Mouse (Mus musculus) CD8-positive naive resting alpha-beta T cell, adult 57 days (primary cell): ENCODE results near the gene Tssk6. TPM values are rescaled to one million over a fixed set of nuclear protein-coding genes. Genes with fewer than 3 reads are reported as not detected.

Experiments used
- total RNA-seq: library from RNA; stranded (reverse); gene quantifications from one replicate; pipeline ENCODE4 v1.2.4, GENCODE M21; 2023

Gene Tssk6
- total RNA-seq: 0.52 TPM

GRCm38 (mm10) chr8:69902163-69903062 is at the start of gene Tssk6, which contains the start of the genes Ndufa13 and Yjefn3:
Gene Tssk6 (plus strand): TSS chr8:69902184.
Gene Ndufa13 (minus strand): TSS chr8:69902558.
Gene Yjefn3 (minus strand): TSS chr8:69902712.

GRCm38 (mm10) chr8:69887289-69888243 is 14.4 kb upstream of the Tssk6 start, which contains the start of gene Cilp2:
Gene Cilp2 (minus strand): TSS chr8:69887687.

Other genes with a start within 250 kb of the Tssk6 start
- gene Zfp964, start 247.7 kb upstream of the Tssk6 start, total RNA-seq: 0.58 TPM
- gene Zfp869, start 191.5 kb upstream of the Tssk6 start, total RNA-seq: 81.4 TPM
- 4.0 TPM for gene Zfp963, start 152.2 kb upstream of the Tssk6 start, total RNA-seq
- 1.7 TPM for gene Gm20422, start 127.3 kb upstream of the Tssk6 start, total RNA-seq
- gene Atp13a1, start 111.0 kb upstream of the Tssk6 start, total RNA-seq: 66.7 TPM
- gene Zfp866, start 111.0 kb upstream of the Tssk6 start, total RNA-seq: 32.3 TPM
- gene Gmip, start 93.5 kb upstream of the Tssk6 start, total RNA-seq: 220 TPM
- 2.7 TPM for gene Lpar2, start 79.8 kb upstream of the Tssk6 start, total RNA-seq
- gene Pbx4, start 69.7 kb upstream of the Tssk6 start, total RNA-seq: 4.5 TPM
- gene Cilp2, start 14.5 kb upstream of the Tssk6 start, total RNA-seq: not detected
- 54.0 TPM for gene Ndufa13, start 374 bp downstream of the Tssk6 start, total RNA-seq
- gene Yjefn3, start 528 bp downstream of the Tssk6 start, total RNA-seq: not detected
- 132 TPM for gene Gatad2a, start 94.2 kb downstream of the Tssk6 start, total RNA-seq
- gene Mau2, start 140.6 kb downstream of the Tssk6 start, total RNA-seq: 121 TPM
- gene Sugp1, start 140.6 kb downstream of the Tssk6 start, total RNA-seq: 50.4 TPM
- gene Tm6sf2, start 170.7 kb downstream of the Tssk6 start, total RNA-seq: not detected
- not detected for gene Hapln4, start 181.3 kb downstream of the Tssk6 start, total RNA-seq
- not detected for gene Ncan, start 218.7 kb downstream of the Tssk6 start, total RNA-seq
- 32.8 TPM for gene Nr2c2ap, start 229.1 kb downstream of the Tssk6 start, total RNA-seq
- gene Rfxank, start 237.0 kb downstream of the Tssk6 start, total RNA-seq: 24.6 TPM
- 55.0 TPM for gene Borcs8, start 237.3 kb downstream of the Tssk6 start, total RNA-seq
- gene Mef2b, start 237.5 kb downstream of the Tssk6 start, total RNA-seq: 3.0 TPM